Mouse (Mus musculus) cerebellum, adult 2 months (tissue): Measurements from ENCODE around the gene Baiap3.

Experiments
- CTCF ChIP-seq: fragments of 200-500 bp; IDR thresholded peaks from 2 replicates; pipeline ENCODE4 v1.5.1; 2011; ENCODE audit warnings: low read depth, mild to moderate bottlenecking, control low read depth, low read length, moderate library complexity, borderline replicate concordance; ENCODE audit not compliant: insufficient read depth
- POLR2A ChIP-seq: fragments of 200-500 bp; IDR thresholded peaks from 2 replicates; pipeline ENCODE4 v1.6.1; 2011; ENCODE audit warnings: low read length, control low read depth, borderline replicate concordance; ENCODE audit not compliant: insufficient read depth

- TF ChIP-seq CTCF (no peak), POLR2A (no peak)
Observed at GRCm38 (mm10) chr17:25227991-25228390, 28.2 kb downstream of the Baiap3 start.
